Mouse (Mus musculus) brown adipose tissue, adult 24 weeks (tissue): ENCODE measurements at regions not wholly inside any gene's neighbourhood (a gene's known extent, or its start where the extent isn't known, plus 50 kb on each side); places are given as distances from the start of the nearest gene placed in this dataset.

Experiments used
- H3K27ac ChIP-seq: fragments of 200-500 bp; replicated peaks from 2 replicates; pipeline ENCODE4 v1.5.1; 2012; ENCODE audit warnings: low read depth, mild to moderate bottlenecking, low read length
- H3K4me1 ChIP-seq: fragments of 200-500 bp; 2 replicates; pipeline ENCODE4 v1.6.1; 2012; ENCODE audit warnings: low read length, mixed read lengths; ENCODE audit not compliant: control insufficient read depth, insufficient read depth, insufficient read length
- H3K4me3 ChIP-seq: fragments of 200-500 bp; 2 replicates; pipeline ENCODE4 v1.5.1; 2012; ENCODE audit warnings: low read depth, mild to moderate bottlenecking, low read length, moderate library complexity; ENCODE audit not compliant: insufficient read depth

- Histone ChIP-seq H3K4me3 (no peak overlapping the region), H3K27ac (no peak overlapping the region), H3K4me1 (no peaks in the 10 kb centered on the region)
Measured at GRCm38 (mm10) chr15:24827881-24828280, 585.7 kb downstream of the Basp1 start.

- Histone ChIP-seq H3K4me1 (no peaks in the 10 kb centered on the region), H3K4me3 (no peak overlapping the region), H3K27ac (no peak overlapping the region)
Measured at GRCm38 (mm10) chr15:24827259-24827658, 586.3 kb downstream of the Basp1 start.

GRCm38 (mm10) chr15:24796836-24797235 lies 616.7 kb downstream of the Basp1 start:
- H3K4me1 ChIP-seq: no peaks in the 10 kb centered on the region
- H3K27ac ChIP-seq: no peak overlapping the region
- H3K4me3 ChIP-seq: no peak overlapping the region

GRCm38 (mm10) chr15:24793381-24793780 lies 620.2 kb downstream of the Basp1 start:
- no peak overlapping the region for H3K27ac ChIP-seq
- no peak overlapping the region for H3K4me3 ChIP-seq
- no peaks in the 10 kb centered on the region for H3K4me1 ChIP-seq

GRCm38 (mm10) chr15:24786336-24786735 lies 627.2 kb downstream of the Basp1 start:
- no peak overlapping the region for H3K4me3 ChIP-seq
- H3K27ac ChIP-seq: no peak overlapping the region
- no peaks in the 10 kb centered on the region for H3K4me1 ChIP-seq

GRCm38 (mm10) chr15:24778234-24778633 lies 635.3 kb downstream of the Basp1 start:
- no peak overlapping the region for H3K4me3 ChIP-seq

GRCm38 (mm10) chr15:24751480-24752157 lies 661.9 kb downstream of the Basp1 start:
- H3K4me3 ChIP-seq: no peak overlapping the region
- no peaks in the 10 kb centered on the region for H3K4me1 ChIP-seq
- no peak overlapping the region for H3K27ac ChIP-seq

More at GRCm38 (mm10) chr15:24778234-24778633, 635.3 kb downstream of the Basp1 start:
- H3K27ac ChIP-seq: no peak overlapping the region
- H3K4me1 ChIP-seq: no peaks in the 10 kb centered on the region

- Histone ChIP-seq H3K4me3 (no peak overlapping the region), H3K27ac (no peak overlapping the region), H3K4me1 (no peaks in the 10 kb centered on the region)
Measured at GRCm38 (mm10) chr15:24743240-24743639, 670.3 kb downstream of the Basp1 start.

GRCm38 (mm10) chr15:24725170-24725569 lies 688.4 kb downstream of the Basp1 start:
- H3K4me1 ChIP-seq: no peaks in the 10 kb centered on the region
- no peak overlapping the region for H3K4me3 ChIP-seq
- H3K27ac ChIP-seq: no peak overlapping the region

- no peaks in the 10 kb centered on the region for H3K4me1 ChIP-seq
- H3K4me3 ChIP-seq: no peak overlapping the region
- no peak overlapping the region for H3K27ac ChIP-seq
Measured at GRCm38 (mm10) chr15:24724664-24725063, 688.9 kb downstream of the Basp1 start.

GRCm38 (mm10) chr15:24720346-24720745 lies 693.2 kb downstream of the Basp1 start:
- Histone ChIP-seq H3K27ac (no peak overlapping the region), H3K4me3 (no peak overlapping the region), H3K4me1 (no peaks in the 10 kb centered on the region)

- no peaks in the 10 kb centered on the region for H3K4me1 ChIP-seq
- H3K27ac ChIP-seq: no peak overlapping the region
- no peak overlapping the region for H3K4me3 ChIP-seq
Measured at GRCm38 (mm10) chr15:24682167-24682566, 731.4 kb downstream of the Basp1 start.

GRCm38 (mm10) chr15:24648938-24649337 lies 764.6 kb downstream of the Basp1 start:
- Histone ChIP-seq H3K27ac (no peak overlapping the region), H3K4me3 (no peak overlapping the region), H3K4me1 (no peaks in the 10 kb centered on the region)

GRCm38 (mm10) chr15:24635620-24636019 lies 777.9 kb downstream of the Basp1 start:
- H3K4me3 ChIP-seq: no peak overlapping the region
- no peaks in the 10 kb centered on the region for H3K4me1 ChIP-seq
- no peak overlapping the region for H3K27ac ChIP-seq

- Histone ChIP-seq H3K4me1 (no peaks in the 10 kb centered on the region), H3K27ac (no peak overlapping the region), H3K4me3 (no peak overlapping the region)
Measured at GRCm38 (mm10) chr15:24596242-24596641, 817.3 kb downstream of the Basp1 start.

- Histone ChIP-seq H3K4me1 (no peaks in the 10 kb centered on the region), H3K27ac (no peak overlapping the region), H3K4me3 (no peak overlapping the region)
Measured at GRCm38 (mm10) chr15:24588943-24589342, 824.6 kb downstream of the Basp1 start.
